Mouse (Mus musculus) MEL (cell line): ENCODE results near the gene Cox4i1. TPM values are rescaled to one million over a fixed set of nuclear protein-coding genes. Genes with fewer than 3 reads are reported as not detected.

ENCODE experiments used
- DNase-seq: peaks from one replicate; pipeline ENCODE4 v3.0.0; 2011; ENCODE audit warnings: low read depth, low spot score
- H3K27ac ChIP-seq: 2 replicates; pipeline ENCODE4 v1.5.1; 2012; ENCODE audit warnings: low read depth, mild to moderate bottlenecking, control low read depth, low read length, moderate library complexity; ENCODE audit not compliant: control insufficient read depth
- H3K27me3 ChIP-seq, 2 experiments: fragments of 150-350 bp in 1 of 2; sonication (generic) in 1 of 2; 2 replicates each; pipeline ENCODE4 v1.6.1; 2012; ENCODE audit warnings: low read length in 2 of 2, mild to moderate bottlenecking in 2 of 2, improper control_type of control experiment in 1 of 2, moderate library complexity in 1 of 2; ENCODE audit not compliant: insufficient read depth in 2 of 2, control insufficient read depth in 1 of 2
- H3K36me3 ChIP-seq, 2 experiments: 2 replicates each; pipeline ENCODE4 v1.6.1; 2012 to 2014; ENCODE audit warnings: low read length in 2 of 2, improper control_type of control experiment in 1 of 2, inconsistent platforms in 1 of 2, mild to moderate bottlenecking in 1 of 2; ENCODE audit not compliant: insufficient read depth in 2 of 2, control insufficient read depth in 1 of 2
- H3K4me1 ChIP-seq, 2 experiments: fragments of 150-350 bp in 1 of 2; sonication (generic) in 1 of 2; 2 replicates each; pipeline ENCODE4 v1.6.1; 2012; ENCODE audit warnings: low read length in 2 of 2, improper control_type of control experiment in 1 of 2, mild to moderate bottlenecking in 1 of 2; ENCODE audit not compliant: insufficient read depth in 2 of 2, control insufficient read depth in 1 of 2
- H3K4me3 ChIP-seq, 2 experiments: fragments of 150-350 bp in 1 of 2; sonication (generic) in 1 of 2; 2 replicates each; pipeline ENCODE4 v1.5.1; 2012; ENCODE audit warnings: low read depth in 2 of 2, low read length in 2 of 2, mild to moderate bottlenecking in 2 of 2, moderate library complexity in 2 of 2, control low read depth in 1 of 2, improper control_type of control experiment in 1 of 2; ENCODE audit not compliant: control insufficient read depth in 1 of 2, insufficient read depth in 1 of 2
- H3K79me2 ChIP-seq: 2 replicates; pipeline ENCODE4 v1.6.1; 2012; ENCODE audit warnings: mild to moderate bottlenecking, low read length, moderate library complexity; ENCODE audit not compliant: control insufficient read depth, poor library complexity, insufficient read depth
- H3K9ac ChIP-seq: 2 replicates; pipeline ENCODE4 v1.6.1; 2012; ENCODE audit warnings: low read depth, mild to moderate bottlenecking, control low read depth, low read length, moderate library complexity; ENCODE audit not compliant: control insufficient read depth, poor library complexity, severe bottlenecking
- H3K9me3 ChIP-seq: fragments of 150-350 bp; sonication (generic); replicated peaks from 2 replicates; pipeline ENCODE4 v1.6.1; 2012; ENCODE audit warnings: mild to moderate bottlenecking, low read length, improper control_type of control experiment, moderate library complexity; ENCODE audit not compliant: insufficient read depth
- CHD2 ChIP-seq: IDR thresholded peaks from 2 replicates; pipeline ENCODE4 v1.6.1; 2011; ENCODE audit warnings: low read length, improper control_type of control experiment
- ELF1 ChIP-seq: IDR thresholded peaks from 2 replicates; pipeline ENCODE4 v1.6.1; 2014; ENCODE audit warnings: low read depth, mild to moderate bottlenecking, inconsistent platforms, low read length, improper control_type of control experiment, moderate library complexity
- ETS1 ChIP-seq: IDR thresholded peaks from 2 replicates; pipeline ENCODE4 v1.6.1; 2012; ENCODE audit warnings: low read depth, mild to moderate bottlenecking, inconsistent platforms, low read length, improper control_type of control experiment, moderate library complexity
- MXI1 ChIP-seq: IDR thresholded peaks from 2 replicates; pipeline ENCODE4 v1.6.1; 2011; ENCODE audit warnings: mild to moderate bottlenecking, low read depth, low read length, improper control_type of control experiment
- POLR2A ChIP-seq, 2 experiments: IDR thresholded peaks; 2 replicates each; pipeline ENCODE4 v1.6.1; 2011 to 2012; ENCODE audit warnings: low read length in 2 of 2, mild to moderate bottlenecking in 2 of 2, control low read depth in 1 of 2, improper control_type of control experiment in 1 of 2, low read depth in 1 of 2, moderate library complexity in 1 of 2; ENCODE audit not compliant: control insufficient read depth in 1 of 2, insufficient read depth in 1 of 2, poor library complexity in 1 of 2
- POLR2AphosphoS5 ChIP-seq: IDR thresholded peaks from 2 replicates; pipeline ENCODE4 v1.6.1; 2012; ENCODE audit warnings: low read depth, borderline replicate concordance, mild to moderate bottlenecking, inconsistent platforms, low read length, moderate library complexity, mixed read lengths
- SIN3A ChIP-seq: IDR thresholded peaks from 2 replicates; pipeline ENCODE4 v1.6.1; 2012; ENCODE audit warnings: low read length, improper control_type of control experiment, inconsistent platforms
- USF1 ChIP-seq: IDR thresholded peaks from 2 replicates; pipeline ENCODE4 v1.6.1; 2014; ENCODE audit warnings: low read depth, mild to moderate bottlenecking, inconsistent platforms, low read length, improper control_type of control experiment, moderate library complexity
- USF2 ChIP-seq, 2 experiments: IDR thresholded peaks; 2 replicates each; pipeline ENCODE4 v1.6.1; 2011 to 2012; ENCODE audit warnings: improper control_type of control experiment in 2 of 2, low read length in 2 of 2, borderline replicate concordance in 1 of 2, inconsistent platforms in 1 of 2, low read depth in 1 of 2, mild to moderate bottlenecking in 1 of 2; ENCODE audit not compliant: insufficient read depth in 1 of 2
- ZC3H11A ChIP-seq: IDR thresholded peaks from 2 replicates; pipeline ENCODE4 v1.6.1; 2012; ENCODE audit warnings: low read depth, mild to moderate bottlenecking, inconsistent platforms, low read length, improper control_type of control experiment
- polyA plus RNA-seq, 2 experiments: library from polyadenylated mRNA; stranded (reverse) in 1 of 2; unstranded in 1 of 2; fragments of >175 nt in 1 of 2; fragments of >200 nt in 1 of 2; gene quantifications; 2 replicates each; pipeline versions ENCODE4 v1.2.1 to v1.2.4; 2012; ENCODE audit warnings: low replicate concordance in 2 of 2, low read depth in 1 of 2; ENCODE audit not compliant: insufficient read length in 2 of 2, insufficient read depth in 1 of 2, missing spikeins in 1 of 2
- total RNA-seq: library from RNA; depleted of rRNA; stranded (reverse); fragments of 300-350 nt; gene quantifications from 2 replicates; pipeline ENCODE4 v1.2.3, GENCODE M21; 2012

Gene Cox4i1
- total and polyA plus RNA-seq, 3 experiments: 1,011 to 2,173 (median 1,431) TPM

- Histone ChIP-seq H3K36me3 (peaks cover 7 to 22% of the 10 kb centered on the region in 2 experiments), H3K9me3 (no peaks in the 10 kb centered on the region), H3K4me1 (peaks cover 0 to 18% of the 10 kb centered on the region in 2 experiments; a peak in 2 of 4 replicates), H3K27me3 (no peaks in the 10 kb centered on the region), H3K27ac (peak within 1 kb of the TSS; percentile 66), H3K79me2 (peaks cover 69% of the 10 kb centered on the region), H3K4me3 (peak within 1 kb of the TSS; percentile 87 to 100), H3K9ac (peak within 1 kb of the TSS; percentile 90)
- no peak for DNase-seq
- TF ChIP-seq ETS1 (no peak), CHD2 (no peak), MXI1 (peak; percentile 71), SIN3A (0 out of 2 replicates have a peak, but pooled peaks have one; percentile 12), ELF1 (no peak)
Measured at GRCm38 (mm10) chr8:120668374-120668905, 418 bp downstream of the Cox4i1 start, which contains the start of gene Emc8. Gene Emc8, minus strand, starts transcription at chr8:120668573.

GRCm38 (mm10) chr8:120671775-120672174 is 3.8 kb downstream of the Cox4i1 start:
- peaks cover 36% of the 10 kb centered on the region for H3K79me2 ChIP-seq
- no peak overlapping the region for H3K9ac ChIP-seq
- peaks cover 6 to 12% of the 10 kb centered on the region in 2 experiments for H3K36me3 ChIP-seq
- no peaks in the 10 kb centered on the region for H3K9me3 ChIP-seq
- no peaks in the 10 kb centered on the region for H3K27me3 ChIP-seq
- DNase-seq: no peak
- peaks cover 0 to 2% of the 10 kb centered on the region in 2 experiments; a peak in 2 of 4 replicates for H3K4me1 ChIP-seq
- TF ChIP-seq POLR2A (IDR thresholded peaks at IDR 0.05; ENCODE audit: control insufficient read depth in 1 of 2, insufficient read depth in 1 of 2, low read depth in 1 of 2, low read length in 2 of 2, poor library complexity in 1 of 2): 0 out of 4 replicates have a peak, but pooled peaks of 1 of the 2 experiments have one; percentile 8
- TF ChIP-seq ZC3H11A: no peak
- H3K4me3 ChIP-seq: no peak overlapping the region
- no peak overlapping the region for H3K27ac ChIP-seq

GRCm38 (mm10) chr8:120672626-120673229 is 4.7 kb downstream of the Cox4i1 start:
- Histone ChIP-seq H3K79me2 (peaks cover 27% of the 10 kb centered on the region), H3K27me3 (no peaks in the 10 kb centered on the region), H3K9ac (no peak overlapping the region), H3K9me3 (no peaks in the 10 kb centered on the region), H3K27ac (no peak overlapping the region), H3K4me3 (no peak overlapping the region), H3K36me3 (peaks cover 6 to 11% of the 10 kb centered on the region in 2 experiments), H3K4me1 (no peaks in the 10 kb centered on the region)
- no peak for DNase-seq
- TF ChIP-seq MXI1: no peak
- 0 out of 2 replicates have a peak, but pooled peaks have one; percentile 30 for TF ChIP-seq POLR2AphosphoS5
- peak; percentile 75 for TF ChIP-seq USF1
- 0 out of 4 replicates have a peak, but pooled peaks of 1 of the 2 experiments have one; percentile 39 for TF ChIP-seq USF2 (IDR thresholded peaks at IDR 0.05; ENCODE audit: borderline replicate concordance in 1 of 2, insufficient read depth in 1 of 2, low read depth in 1 of 2, low read length in 2 of 2)
- TF ChIP-seq, all 39 proteins: peak for 3
